Mouse (Mus musculus) limb, embryonic 15.5 days (tissue): ENCODE data around the gene Olfr452. TPM values are rescaled to one million over a fixed set of nuclear protein-coding genes. Genes with fewer than 3 reads are reported as not detected.

Experiments
- ATAC-seq: fragments of 200-750 bp; cut with Nextera tagmentation; 2 replicates; pipeline ENCODE4 v1.8.0; 2017; ENCODE audit warnings: low read depth, moderate TSS enrichment; ENCODE audit not compliant: insufficient number of reproducible peaks, low FRiP score, low TSS enrichment
- H3K27ac ChIP-seq: fragments of 300-500 bp; sonication (generic); 2 replicates; pipeline ENCODE4 v1.5.1; 2015; ENCODE audit warnings: moderate library complexity, mild to moderate bottlenecking, inconsistent platforms
- H3K27me3 ChIP-seq: fragments of 300-500 bp; sonication (generic); 2 replicates; pipeline ENCODE4 v1.6.1; 2015; ENCODE audit warnings: inconsistent platforms
- H3K36me3 ChIP-seq: fragments of 300-500 bp; sonication (generic); 2 replicates; pipeline ENCODE4 v1.6.1; 2015; ENCODE audit warnings: inconsistent platforms
- H3K4me1 ChIP-seq: fragments of 300-500 bp; sonication (generic); 2 replicates; pipeline ENCODE4 v1.6.1; 2015; ENCODE audit warnings: inconsistent platforms
- H3K4me2 ChIP-seq: fragments of 300-500 bp; sonication (generic); 2 replicates; pipeline ENCODE4 v1.6.1; 2015; ENCODE audit warnings: mild to moderate bottlenecking, inconsistent platforms
- H3K4me3 ChIP-seq: fragments of 300-500 bp; sonication (generic); 2 replicates; pipeline ENCODE4 v1.5.1; 2015; ENCODE audit warnings: mild to moderate bottlenecking, inconsistent platforms
- H3K9ac ChIP-seq: fragments of 300-500 bp; sonication (generic); 2 replicates; pipeline ENCODE4 v1.6.1; 2015; ENCODE audit warnings: inconsistent platforms
- H3K9me3 ChIP-seq: fragments of 300-500 bp; sonication (generic); 2 replicates; pipeline ENCODE4 v1.6.1; 2016; ENCODE audit warnings: inconsistent platforms
- WGBS: fragments of 180-500 bp; shearing (Covaris S2); methylation state at CpG from one replicate; pipeline ENCODE4 v1.1.7; 2015; 5-methylcytosine and 5-hydroxymethylcytosine counted together
- polyA plus RNA-seq: library from polyadenylated mRNA; unstranded; fragments of >200 nt; fragmentation: Nextera tagmentation; extraction: Ambion mirVana; gene quantifications from 2 replicates; pipeline ENCODE4 v1.2.1, GENCODE M21; 2015

Gene Olfr452
- not detected in 2 replicates for polyA plus RNA-seq

- H3K27ac ChIP-seq, result no peak within 1 kb of the TSS
- H3K4me1 ChIP-seq, result no peaks in the 10 kb centered on the region
- no peak within 1 kb of the TSS for H3K9ac ChIP-seq
- no peaks in the 10 kb centered on the region for H3K36me3 ChIP-seq
- no peak for ATAC-seq
- H3K4me3 ChIP-seq, result no peak within 1 kb of the TSS
- no peaks in the 10 kb centered on the region for H3K9me3 ChIP-seq
- no peaks in the 10 kb centered on the region for H3K27me3 ChIP-seq
- H3K4me2 ChIP-seq, result no peak within 1 kb of the TSS
Measured at GRCm38 (mm10) chr6:42784793-42785192, at the start of gene Olfr452. Olfr452 (plus strand) TSS chr6:42785093.

DNA sequence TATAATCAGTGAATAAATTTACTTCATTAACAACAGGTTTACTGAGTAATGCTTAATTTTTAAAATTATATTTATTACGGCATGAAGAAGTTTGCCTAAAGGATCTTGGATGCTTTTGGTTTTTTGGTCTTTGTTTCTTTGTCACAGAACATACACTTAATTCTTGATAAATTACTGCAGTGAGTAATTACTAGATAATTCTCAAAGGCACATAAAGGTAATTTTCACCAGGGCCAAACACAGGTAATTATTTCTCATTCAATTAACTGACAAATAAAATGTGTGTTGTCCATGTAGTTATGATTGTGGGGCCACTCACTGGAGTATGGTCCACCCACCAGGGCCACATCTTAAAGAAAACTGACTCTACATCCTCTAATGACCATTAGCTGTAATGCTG, 45.8 kb upstream of the Olfr452 start, which contains the start of gene Olfr453:
Gene Olfr453, plus strand, starts transcription at position 301 of the 400 bp plus-strand sequence.
- H3K27me3 ChIP-seq, result no peaks in the 10 kb centered on the region
- H3K27ac ChIP-seq, result no peak within 1 kb of the TSS
- no peak within 1 kb of the TSS for H3K9ac ChIP-seq
- 86% methylated on average over 1 of the region's 1 CpGs for WGBS
- no peaks in the 10 kb centered on the region for H3K36me3 ChIP-seq
- no peak within 1 kb of the TSS for H3K4me3 ChIP-seq
- no peaks in the 10 kb centered on the region for H3K9me3 ChIP-seq
- no peaks in the 10 kb centered on the region for H3K4me1 ChIP-seq
- ATAC-seq, result no peak
- no peak within 1 kb of the TSS for H3K4me2 ChIP-seq

GRCm38 (mm10) chr6:42742303-42742702, 42.6 kb upstream of the Olfr452 start:
- H3K36me3 ChIP-seq, result no peaks in the 10 kb centered on the region
- no peaks in the 10 kb centered on the region for H3K4me1 ChIP-seq
- H3K9me3 ChIP-seq, result no peaks in the 10 kb centered on the region
- ATAC-seq, result no peak
- WGBS, result 74% methylated on average over 5 of the region's 5 CpGs
- H3K4me2 ChIP-seq, result no peak overlapping the region
- H3K27ac ChIP-seq, result no peak overlapping the region
- H3K27me3 ChIP-seq, result no peaks in the 10 kb centered on the region
- no peak overlapping the region for H3K9ac ChIP-seq
- no peak overlapping the region for H3K4me3 ChIP-seq

GRCm38 (mm10) chr6:42747846-42748245, 37.0 kb upstream of the Olfr452 start:
- H3K27ac ChIP-seq, result no peak overlapping the region

DNA sequence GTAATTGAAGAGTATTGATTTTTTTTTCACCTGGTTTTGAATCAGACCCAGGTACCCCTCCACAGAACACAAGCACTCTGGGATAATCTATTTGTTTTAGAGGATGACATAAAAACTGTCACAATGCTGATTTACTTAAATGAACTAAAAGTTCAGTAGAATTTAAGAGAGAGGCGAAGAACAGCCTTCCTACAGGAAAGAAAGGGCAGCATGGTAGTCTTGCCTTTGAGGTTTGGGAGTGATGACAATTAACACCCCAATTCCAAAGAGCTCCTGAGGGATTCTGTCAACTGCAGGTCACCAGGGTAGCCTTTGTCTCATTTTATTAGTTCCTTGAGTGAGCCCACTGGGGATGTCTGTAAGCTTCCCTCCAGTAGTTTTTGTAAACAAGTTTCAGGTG, 28.8 kb upstream of the Olfr452 start, which contains the start of gene Olfr38:
Gene Olfr38, plus strand, starts transcription at position 301 of the 400 bp plus-strand sequence.
- WGBS, result 49% methylated on average over 1 of the region's 1 CpGs
- no peaks in the 10 kb centered on the region for H3K9me3 ChIP-seq

More at GRCm38 (mm10) chr6:42747846-42748245, 37.0 kb upstream of the Olfr452 start:
- no peak overlapping the region for H3K4me2 ChIP-seq
- ATAC-seq, result no peak
- H3K4me1 ChIP-seq, result no peaks in the 10 kb centered on the region
- no peak overlapping the region for H3K9ac ChIP-seq
- no peaks in the 10 kb centered on the region for H3K9me3 ChIP-seq
- no peaks in the 10 kb centered on the region for H3K36me3 ChIP-seq
- no peaks in the 10 kb centered on the region for H3K27me3 ChIP-seq
- no peak overlapping the region for H3K4me3 ChIP-seq

GRCm38 (mm10) chr6:42777066-42777465, 7.8 kb upstream of the Olfr452 start:
- Histone ChIP-seq H3K27me3 (no peaks in the 10 kb centered on the region), H3K4me1 (no peaks in the 10 kb centered on the region), H3K4me2 (no peak overlapping the region), H3K4me3 (no peak overlapping the region), H3K27ac (no peak overlapping the region), H3K9me3 (no peaks in the 10 kb centered on the region), H3K9ac (no peak overlapping the region), H3K36me3 (no peaks in the 10 kb centered on the region)
- ATAC-seq, result no peak
- 83% methylated on average over 1 of the region's 1 CpGs for WGBS

More for the DNA sequence above, 28.8 kb upstream of the Olfr452 start, which contains the start of gene Olfr38:
- Histone ChIP-seq H3K4me1 (no peaks in the 10 kb centered on the region), H3K4me2 (no peak within 1 kb of the TSS), H3K9ac (no peak within 1 kb of the TSS), H3K27ac (no peak within 1 kb of the TSS), H3K4me3 (no peak within 1 kb of the TSS), H3K27me3 (no peaks in the 10 kb centered on the region), H3K36me3 (no peaks in the 10 kb centered on the region)
- no peak for ATAC-seq

DNA sequence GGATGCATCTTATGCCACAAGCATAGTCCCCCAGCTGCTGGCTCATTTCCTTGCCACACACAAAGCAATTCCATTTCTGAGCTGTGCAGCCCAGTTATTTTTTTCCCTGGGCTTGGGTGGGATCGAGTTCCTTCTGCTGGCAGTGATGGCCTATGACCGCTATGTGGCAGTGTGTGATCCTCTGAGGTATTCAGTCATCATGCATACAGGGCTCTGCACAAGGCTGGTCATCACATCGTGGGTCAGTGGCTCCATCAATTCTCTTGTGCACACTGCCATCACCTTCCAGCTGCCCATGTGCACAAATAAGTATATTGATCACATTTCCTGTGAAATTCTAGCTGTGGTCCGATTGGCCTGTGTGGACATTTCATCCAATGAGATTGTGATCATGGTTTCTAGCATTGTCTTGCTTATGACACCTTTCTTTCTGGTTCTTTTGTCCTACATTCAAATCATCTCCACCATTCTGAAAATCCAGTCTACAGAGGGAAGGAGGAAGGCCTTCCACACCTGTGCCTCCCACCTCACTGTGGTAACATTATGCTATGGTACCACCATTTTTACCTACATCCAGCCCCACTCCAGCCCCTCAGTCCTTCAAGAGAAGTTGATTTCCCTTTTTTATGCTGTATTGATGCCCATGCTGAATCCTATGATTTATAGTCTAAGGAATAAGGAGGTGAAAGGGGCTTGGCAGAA, 5.5 kb downstream of the Olfr452 start:
- 38% methylated on average over 4 of the region's 4 CpGs for WGBS
- no peak overlapping the region for H3K4me3 ChIP-seq
- no peaks in the 10 kb centered on the region for H3K27me3 ChIP-seq
- H3K27ac ChIP-seq, result no peak overlapping the region
- no peak overlapping the region for H3K9ac ChIP-seq
- H3K4me1 ChIP-seq, result no peaks in the 10 kb centered on the region
- no peaks in the 10 kb centered on the region for H3K36me3 ChIP-seq
- ATAC-seq, result no peak
- no peaks in the 10 kb centered on the region for H3K9me3 ChIP-seq
- H3K4me2 ChIP-seq, result no peak overlapping the region

- no peaks in the 10 kb centered on the region for H3K4me1 ChIP-seq
- H3K36me3 ChIP-seq, result no peaks in the 10 kb centered on the region
- H3K27ac ChIP-seq, result no peak overlapping the region
- 72% methylated on average over 9 of the region's 9 CpGs for WGBS
- no peak overlapping the region for H3K4me3 ChIP-seq
- ATAC-seq, result no peak
- no peak overlapping the region for H3K9ac ChIP-seq
- no peaks in the 10 kb centered on the region for H3K27me3 ChIP-seq
- H3K4me2 ChIP-seq, result no peak overlapping the region
- H3K9me3 ChIP-seq, result no peaks in the 10 kb centered on the region
Measured at GRCm38 (mm10) chr6:42790949-42791556, 6.2 kb downstream of the Olfr452 start.

DNA sequence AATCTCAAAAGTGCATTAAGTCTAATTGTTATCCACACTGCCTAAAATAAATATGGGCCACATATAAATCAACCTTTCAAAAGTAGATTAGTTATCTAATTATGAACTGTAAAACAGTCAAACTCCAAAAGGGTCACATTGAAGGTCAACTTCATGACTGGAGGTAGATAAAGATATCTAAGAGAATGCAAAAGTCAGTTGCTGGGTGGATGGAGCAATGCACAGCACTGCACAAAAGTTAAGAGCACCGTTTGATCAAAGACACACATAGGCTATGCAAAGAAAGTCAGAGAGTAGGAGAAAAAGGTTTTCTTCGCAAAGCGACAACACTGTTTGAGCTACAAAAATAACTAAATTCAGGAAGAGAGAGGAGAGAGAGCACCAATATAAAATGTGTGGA, 10.1 kb downstream of the Olfr452 start:
- H3K27me3 ChIP-seq, result no peaks in the 10 kb centered on the region
- H3K36me3 ChIP-seq, result no peaks in the 10 kb centered on the region
- ATAC-seq, result no peak
- no peak overlapping the region for H3K9ac ChIP-seq
- H3K4me2 ChIP-seq, result no peak overlapping the region
- 83% methylated on average over 3 of the region's 3 CpGs for WGBS
- no peaks in the 10 kb centered on the region for H3K4me1 ChIP-seq
- H3K4me3 ChIP-seq, result no peak overlapping the region
- H3K27ac ChIP-seq, result no peak overlapping the region
- no peaks in the 10 kb centered on the region for H3K9me3 ChIP-seq

DNA sequence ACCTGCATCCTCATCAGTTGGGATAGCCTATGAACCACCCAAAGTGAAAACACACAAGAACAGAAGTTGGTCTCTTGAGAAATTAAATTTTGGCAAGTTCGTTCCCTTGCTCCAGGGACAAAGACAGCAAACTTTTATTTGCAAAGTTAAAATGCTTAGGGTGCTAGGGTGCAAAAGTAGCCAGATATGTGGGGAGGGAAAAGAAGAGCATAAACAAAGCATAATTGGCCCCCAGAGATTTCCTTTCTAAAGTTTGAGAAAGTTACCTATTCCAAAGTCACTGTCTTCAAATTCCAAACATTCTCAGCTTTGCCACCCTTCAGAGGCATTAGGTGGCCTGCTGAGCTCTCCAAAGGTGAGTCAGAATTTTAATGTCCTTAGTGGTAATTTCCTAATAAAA, 26.7 kb downstream of the Olfr452 start, which contains the start of gene Olfr450:
Gene Olfr450, plus strand, starts transcription at position 301 of the 400 bp plus-strand sequence.
- no peaks in the 10 kb centered on the region for H3K27me3 ChIP-seq
- H3K9ac ChIP-seq, result no peak within 1 kb of the TSS
- H3K4me1 ChIP-seq, result no peaks in the 10 kb centered on the region
- 86% methylated on average over 1 of the region's 1 CpGs for WGBS
- no peak within 1 kb of the TSS for H3K4me2 ChIP-seq
- no peak for ATAC-seq
- H3K36me3 ChIP-seq, result no peaks in the 10 kb centered on the region
- no peak within 1 kb of the TSS for H3K4me3 ChIP-seq
- H3K27ac ChIP-seq, result no peak within 1 kb of the TSS
- H3K9me3 ChIP-seq, result no peaks in the 10 kb centered on the region

- Histone ChIP-seq H3K4me3 (no peak within 1 kb of the TSS), H3K27ac (no peak within 1 kb of the TSS), H3K27me3 (no peaks in the 10 kb centered on the region), H3K4me2 (no peak within 1 kb of the TSS), H3K9me3 (no peaks in the 10 kb centered on the region), H3K4me1 (no peaks in the 10 kb centered on the region), H3K36me3 (no peaks in the 10 kb centered on the region), H3K9ac (no peak within 1 kb of the TSS)
- ATAC-seq, result no peak
Measured at GRCm38 (mm10) chr6:42834084-42834483, 49.2 kb downstream of the Olfr452 start, which contains the start of gene Olfr449. Olfr449 (plus strand) TSS chr6:42834384.
